Mouse (Mus musculus): ENCODE measurements around the gene AL607142.1.

AL607142.1 gene

DNA sequence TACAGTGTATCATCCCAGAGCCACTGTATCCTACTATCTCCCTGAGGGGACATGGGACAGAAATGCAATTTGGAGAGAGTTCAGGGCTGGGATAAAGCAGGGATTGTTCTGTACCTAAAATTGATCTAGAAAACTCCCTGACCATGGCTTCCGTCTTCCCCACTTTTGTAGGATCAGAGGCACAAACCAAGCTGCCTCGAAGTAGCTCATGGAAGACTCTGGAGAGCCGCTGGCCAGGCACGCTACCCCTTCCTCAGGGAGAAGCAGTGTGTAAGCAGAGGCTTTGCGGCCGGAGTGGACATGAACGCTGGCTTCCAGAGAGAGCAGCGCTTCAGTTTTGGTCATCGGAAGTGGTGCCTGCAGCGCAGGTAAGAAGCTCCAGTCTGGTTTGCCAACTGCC is at the start of gene AL607142.1:
AL607142.1 (plus strand) TSS at position 301 of the 400 bp plus-strand sequence.
- no peak for DNase-seq

DNA sequence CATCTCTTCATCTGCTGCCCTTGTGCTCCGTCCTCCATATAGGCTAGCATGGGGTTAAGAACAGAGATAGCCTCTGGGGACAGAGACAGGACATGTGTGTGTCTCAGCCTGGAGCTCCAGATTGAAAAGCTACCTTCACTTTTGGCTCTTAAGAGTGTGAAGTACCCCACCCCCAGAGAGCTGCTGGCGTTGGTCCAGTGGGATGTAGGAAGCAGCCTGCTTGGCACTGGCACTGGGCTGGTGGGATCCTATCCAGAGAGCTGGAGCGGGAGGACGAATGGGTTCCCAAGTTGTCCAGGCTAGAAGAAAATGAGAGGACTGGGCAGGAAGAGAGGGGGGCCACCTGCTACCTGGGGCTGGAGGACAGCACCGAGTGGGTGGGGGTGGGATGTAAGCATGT is 46.4 kb upstream of the AL607142.1 start:
- no peak for DNase-seq

DNA sequence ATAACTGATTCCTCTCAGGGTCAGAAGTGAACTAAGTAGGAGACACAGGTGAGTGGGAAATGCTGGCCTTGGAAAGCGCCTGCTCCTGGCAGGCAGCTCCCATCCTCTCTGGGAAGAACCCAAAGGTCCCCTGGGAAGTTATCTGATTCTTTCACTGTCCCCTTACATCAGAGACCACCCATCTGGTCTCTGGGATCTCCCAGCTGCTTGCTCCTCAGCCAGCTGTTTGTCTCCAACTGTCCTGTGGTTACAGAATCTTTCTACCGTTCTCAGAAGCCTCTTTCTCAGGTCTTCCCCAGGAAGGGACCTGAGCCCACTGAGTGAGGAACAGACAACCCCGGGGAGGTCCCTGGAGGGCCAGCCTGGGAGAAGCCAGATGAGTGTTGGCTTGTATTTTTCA is 42.4 kb upstream of the AL607142.1 start:
- no peak for DNase-seq

DNA sequence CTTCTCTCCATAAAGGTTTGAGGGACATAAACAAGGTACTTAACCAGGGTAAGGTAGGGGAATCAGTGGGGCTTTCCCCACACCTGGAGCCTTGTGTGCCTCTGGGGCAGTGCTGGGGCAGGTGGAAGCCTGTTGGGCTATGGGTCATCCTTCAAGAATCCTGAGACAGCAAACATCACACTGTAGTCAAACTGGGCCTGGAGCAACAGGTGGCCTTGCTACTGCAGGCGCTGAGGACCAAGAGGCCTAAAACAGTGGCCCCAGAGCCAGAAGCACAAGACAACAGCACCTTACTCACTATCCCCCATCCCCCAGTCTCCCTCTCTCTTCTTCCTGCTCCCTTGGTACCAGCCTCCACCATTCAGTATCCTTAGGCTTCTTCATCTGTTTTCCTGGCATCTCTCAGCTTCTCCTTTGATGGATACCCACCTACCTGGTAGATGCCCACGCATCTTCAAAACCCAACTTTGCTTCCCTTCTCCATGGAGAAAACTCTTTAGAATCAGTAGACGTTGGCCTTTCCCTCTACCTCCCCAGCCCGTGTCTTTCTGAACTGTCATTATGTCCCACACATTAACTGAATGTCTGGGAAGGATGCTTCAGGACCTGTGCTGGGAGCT is 41.5 kb upstream of the AL607142.1 start:
- DNase-seq: no peak

DNA sequence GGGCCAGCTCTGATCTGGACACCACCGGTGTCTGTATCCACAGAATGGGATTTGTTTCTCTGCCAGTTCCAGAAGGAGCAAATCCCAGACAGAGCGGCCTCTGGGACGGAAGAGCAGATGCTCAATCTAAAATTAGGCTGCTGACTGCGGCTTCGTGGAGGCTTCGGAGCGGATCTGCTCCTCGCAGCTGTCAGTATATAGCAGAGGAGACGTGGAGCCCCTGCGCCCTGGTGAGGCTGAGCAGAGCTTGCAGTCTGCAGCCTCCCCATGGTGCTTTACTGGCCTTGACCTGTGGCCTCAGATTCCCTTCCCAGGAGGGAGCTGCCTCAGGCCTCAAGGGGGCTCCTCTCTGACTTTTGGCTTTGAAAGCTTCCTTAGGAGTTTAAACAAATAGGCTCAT is 40.7 kb upstream of the AL607142.1 start:
- no peak for DNase-seq

DNA sequence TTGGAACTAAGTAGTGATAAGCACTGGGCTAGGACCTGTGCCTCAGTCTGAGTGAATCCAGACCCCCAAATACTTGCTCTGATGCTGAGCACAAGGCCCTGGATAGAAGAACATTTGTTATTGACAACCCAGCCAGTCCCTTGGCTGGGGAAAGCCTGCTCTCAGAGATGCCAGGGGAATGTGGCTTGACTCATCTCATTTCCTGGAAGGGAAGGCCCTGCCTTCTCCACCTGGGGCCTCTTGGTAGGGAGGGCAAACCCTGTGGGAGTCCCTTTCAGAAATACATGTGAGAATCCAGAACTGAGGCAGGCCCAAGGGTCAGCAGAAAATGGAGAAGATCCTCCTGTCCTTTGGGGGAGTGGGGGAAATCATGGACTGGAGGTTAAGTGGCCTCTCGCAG is 37.1 kb upstream of the AL607142.1 start:
- no peak for DNase-seq

DNA sequence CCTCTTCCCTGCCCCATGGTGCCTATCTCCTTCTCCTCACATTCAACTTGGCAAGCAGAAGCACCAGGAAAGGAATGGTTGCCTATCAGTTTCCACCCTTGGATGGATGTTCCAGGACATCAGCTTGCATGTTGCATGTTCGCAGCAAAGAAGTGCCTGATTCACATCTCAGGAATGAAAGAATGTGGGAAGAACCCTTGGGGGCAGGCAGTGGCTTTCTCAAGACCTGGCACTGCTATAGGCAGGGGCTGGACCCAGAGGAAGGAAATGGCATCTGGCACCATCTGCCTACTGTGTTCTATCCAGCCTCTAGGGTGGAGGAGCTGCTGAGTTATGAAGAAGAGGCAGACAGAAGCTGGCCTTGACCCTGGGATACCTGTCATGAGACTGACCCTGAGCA is 34.9 kb upstream of the AL607142.1 start:
- no peak for DNase-seq

DNA sequence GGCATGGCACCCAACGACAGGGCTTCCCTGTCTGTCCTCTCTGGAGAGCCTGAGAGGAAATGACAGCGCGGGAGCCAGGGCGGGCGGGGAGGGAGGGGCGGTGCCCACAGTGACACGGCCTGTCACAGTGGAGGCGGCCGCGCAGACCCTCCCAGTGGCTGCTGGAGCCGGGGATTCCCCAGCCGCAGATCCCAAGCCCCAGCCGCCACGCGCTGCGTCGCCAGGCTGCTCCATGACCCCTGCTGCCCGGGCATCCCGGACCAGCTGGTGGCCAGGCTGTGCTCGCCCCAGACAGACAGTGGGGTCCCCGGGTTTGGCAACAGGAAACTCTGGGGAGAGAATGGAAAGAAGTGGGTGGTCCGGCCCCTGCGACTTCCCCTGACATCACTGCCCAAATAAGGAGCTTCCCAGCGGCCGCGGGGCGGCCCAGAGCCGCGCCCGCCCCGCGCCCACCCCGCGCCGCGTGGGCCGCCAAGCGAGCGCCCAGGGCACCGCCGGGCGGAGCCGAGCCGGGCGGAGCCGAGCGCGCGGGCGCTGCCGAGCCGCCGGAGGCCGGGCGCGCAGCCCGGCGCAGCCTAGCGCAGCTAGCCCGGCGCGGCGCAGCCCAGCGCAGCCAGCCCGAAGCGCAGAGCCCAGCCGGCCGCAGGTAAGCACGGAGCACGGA is 32.3 kb upstream of the AL607142.1 start:
- DNase-seq: peak; percentile 73

DNA sequence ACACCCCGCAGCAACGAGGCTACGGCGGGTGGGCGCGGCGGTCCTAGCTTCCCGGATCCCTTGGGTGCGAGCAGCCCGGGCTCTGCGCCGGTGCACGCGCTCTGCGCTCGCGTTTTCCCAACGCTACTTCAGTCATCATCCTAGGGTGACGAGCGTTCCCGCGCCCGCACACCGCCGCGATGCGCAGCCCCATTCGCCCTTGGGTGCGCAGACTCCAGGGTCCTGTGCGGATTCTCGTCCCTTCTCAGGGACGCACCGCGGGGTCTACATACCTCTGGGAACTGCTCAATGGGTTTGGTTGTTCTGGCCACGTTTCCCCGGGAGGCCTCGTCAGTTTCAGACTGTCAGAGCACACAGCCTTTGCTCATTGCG is 31.8 kb upstream of the AL607142.1 start:
- peak; percentile 67 for DNase-seq

DNA sequence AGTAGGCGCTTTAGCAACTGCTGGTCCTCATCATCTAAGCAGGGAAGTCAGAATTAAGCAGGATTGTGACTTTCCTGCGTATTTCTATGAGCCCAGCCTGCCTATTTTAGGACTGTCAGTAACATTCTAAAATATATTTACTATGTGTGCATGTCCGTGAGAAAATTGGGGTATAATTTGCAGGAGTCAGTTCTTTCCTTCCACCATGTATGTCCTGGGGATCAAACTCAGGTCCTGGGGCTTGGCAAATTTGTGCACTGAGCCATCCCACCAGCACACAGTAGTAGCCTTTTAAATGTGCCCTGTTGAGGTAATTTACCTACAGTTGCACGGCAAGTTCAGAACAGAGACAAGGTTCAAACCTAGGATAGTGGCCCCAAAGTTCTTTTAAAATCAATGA is 28.5 kb upstream of the AL607142.1 start:
- no peak for DNase-seq

DNA sequence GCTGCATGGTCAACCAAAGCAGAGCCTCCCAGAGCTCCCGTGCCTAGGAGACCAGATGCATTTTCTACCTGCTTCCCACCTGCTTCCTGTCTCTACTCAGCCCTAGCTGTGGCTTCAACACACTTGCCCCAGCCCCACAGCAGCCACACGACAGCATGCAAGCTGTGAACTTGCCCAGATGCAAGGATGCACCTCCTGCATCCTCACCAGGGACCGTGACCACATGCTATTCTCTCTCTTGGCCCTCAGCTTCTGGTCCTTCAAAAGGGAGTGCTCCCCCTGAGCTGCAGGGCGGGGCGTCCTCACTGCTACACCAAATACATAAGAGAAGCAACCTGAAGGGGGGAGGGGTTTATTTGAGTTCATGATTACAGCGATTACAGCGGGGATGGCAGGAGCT is 27.8 kb upstream of the AL607142.1 start:
- peak; percentile 55 for DNase-seq

DNA sequence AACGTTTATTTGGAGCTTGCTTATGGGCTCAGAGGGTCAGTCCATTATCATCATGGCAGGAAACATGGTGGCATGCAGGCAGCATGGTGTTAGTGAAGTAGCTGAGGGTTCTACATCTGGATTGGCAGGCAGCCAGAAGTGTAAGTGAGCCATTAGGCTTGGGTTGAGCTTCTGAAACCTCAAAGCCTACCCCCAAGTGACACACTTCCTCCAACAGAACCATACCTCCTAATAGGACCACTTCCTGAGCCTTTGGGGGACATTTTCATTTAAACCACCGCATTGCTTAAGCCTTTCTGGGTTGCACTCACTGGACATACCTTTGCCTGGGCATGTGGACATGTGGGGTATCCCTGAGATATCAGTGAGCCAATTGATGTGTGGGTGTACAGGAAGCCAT is 23.3 kb upstream of the AL607142.1 start:
- no peak for DNase-seq

DNA sequence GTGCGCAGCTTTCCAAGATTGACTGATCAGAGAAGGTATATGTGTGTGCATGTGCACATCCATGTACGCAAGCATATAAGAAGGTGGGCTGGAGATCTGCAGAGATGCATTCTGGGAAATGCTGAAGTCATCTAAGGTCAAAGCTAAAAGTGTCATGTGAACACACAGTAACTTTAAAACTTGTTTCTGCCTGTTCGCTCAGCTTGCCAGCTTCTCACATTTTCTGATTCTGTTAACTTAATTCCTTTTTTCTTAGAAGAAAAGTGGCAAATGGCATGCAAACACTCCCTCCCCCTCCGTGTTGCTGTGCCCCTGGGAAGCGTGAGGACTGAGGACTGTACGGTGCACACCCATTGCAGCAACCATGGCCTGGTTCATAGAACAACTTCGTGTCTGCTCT is 22.3 kb upstream of the AL607142.1 start:
- DNase-seq: no peak

DNA sequence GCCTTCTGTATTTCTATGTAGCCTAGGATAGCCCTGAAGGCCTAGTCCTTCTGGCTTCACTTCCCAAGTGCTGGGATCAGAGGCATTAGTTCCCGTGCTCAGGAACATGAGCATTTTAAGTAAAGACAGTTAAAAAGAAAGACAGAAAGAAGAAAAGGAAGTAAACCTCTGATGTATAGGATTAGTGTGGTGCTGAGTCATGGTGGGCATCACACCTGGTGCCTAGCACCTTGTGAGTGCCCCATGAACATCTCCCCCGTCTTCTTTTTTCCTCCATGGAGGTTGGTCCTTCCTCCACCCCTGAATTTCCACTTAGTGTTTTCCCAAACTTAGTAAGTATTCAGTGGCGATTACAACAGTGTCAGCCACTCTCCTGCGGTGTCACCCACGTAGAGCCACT is 20.2 kb upstream of the AL607142.1 start:
- DNase-seq: no peak

DNA sequence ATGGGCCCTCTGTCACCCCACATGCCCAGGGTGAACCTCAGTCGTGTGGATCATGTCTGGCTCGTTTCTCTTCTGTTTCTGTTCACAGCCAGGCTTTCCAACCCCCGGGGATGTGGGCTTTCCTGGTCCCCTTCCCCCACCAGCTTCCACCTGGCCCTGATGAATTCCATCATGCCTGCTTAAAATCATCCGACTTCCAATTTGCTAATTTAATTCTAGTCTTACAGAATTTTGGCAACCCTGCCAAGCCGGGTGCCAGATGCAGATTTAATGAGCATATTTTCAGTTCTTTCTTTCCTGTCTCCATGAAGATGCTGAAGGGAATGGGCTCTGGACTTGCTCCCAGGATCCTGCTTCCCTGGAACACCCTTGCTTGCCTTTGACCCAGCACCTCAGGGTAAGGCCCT is 19.7 kb upstream of the AL607142.1 start:
- DNase-seq: no peak

DNA sequence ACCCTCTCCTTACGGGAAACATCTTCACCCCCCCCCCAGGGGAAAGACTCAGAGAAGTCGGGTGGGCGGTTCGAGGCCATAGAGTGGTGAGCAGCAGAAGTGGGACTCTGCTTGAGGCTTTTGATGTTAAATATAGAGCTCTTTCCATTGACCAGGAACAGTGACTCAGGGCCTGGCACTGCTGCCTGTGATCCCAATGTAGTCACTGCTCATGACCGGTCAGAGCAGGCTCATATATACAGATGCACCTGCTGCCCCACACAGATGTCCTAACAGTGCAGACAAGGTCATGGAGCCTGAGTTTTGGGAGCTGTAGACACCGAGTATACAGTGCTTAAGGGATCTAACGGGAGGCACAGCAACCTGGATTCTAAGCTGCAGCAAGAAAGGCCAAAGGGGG is 18.9 kb upstream of the AL607142.1 start:
- no peak for DNase-seq

DNA sequence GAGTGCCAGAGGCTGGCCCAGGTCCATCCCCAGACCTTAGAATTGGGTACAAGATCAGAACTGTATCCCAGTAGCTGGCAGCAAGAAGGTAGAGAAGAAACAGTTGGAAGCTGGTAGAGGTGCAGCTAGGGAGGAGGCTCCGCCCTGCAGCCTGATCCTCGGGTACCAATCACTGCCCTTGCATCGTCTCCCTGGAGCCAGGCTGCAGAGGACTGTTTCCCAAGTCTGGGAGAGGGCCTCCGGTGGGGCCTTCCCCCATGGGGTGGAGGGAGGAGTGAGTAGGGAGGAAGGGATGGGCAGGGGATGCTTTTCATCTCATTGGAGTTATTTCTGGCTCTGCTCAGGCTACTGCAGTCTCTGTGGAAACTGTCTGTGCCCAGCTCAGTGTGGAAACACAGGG is 17.7 kb upstream of the AL607142.1 start:
- DNase-seq: no peak

DNA sequence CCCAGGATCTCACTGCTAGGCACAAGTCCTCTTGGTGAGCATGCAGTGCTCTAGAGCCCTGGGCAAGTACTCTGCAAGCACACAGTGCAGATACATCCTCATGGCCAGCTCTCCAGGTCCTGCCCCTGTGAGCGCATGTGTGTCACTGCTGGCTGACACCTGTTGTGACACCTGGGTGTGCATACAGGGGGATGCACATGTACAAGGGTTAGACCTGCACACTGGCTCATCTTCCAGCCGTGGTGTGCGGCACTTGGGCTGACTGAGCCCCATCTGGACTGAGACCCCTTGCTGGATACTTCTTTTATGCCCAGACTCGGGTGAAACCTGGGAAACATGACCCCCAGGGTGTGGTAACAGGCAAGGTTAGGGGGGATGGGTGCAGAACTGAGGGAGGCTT is 16.5 kb upstream of the AL607142.1 start:
- DNase-seq: no peak

DNA sequence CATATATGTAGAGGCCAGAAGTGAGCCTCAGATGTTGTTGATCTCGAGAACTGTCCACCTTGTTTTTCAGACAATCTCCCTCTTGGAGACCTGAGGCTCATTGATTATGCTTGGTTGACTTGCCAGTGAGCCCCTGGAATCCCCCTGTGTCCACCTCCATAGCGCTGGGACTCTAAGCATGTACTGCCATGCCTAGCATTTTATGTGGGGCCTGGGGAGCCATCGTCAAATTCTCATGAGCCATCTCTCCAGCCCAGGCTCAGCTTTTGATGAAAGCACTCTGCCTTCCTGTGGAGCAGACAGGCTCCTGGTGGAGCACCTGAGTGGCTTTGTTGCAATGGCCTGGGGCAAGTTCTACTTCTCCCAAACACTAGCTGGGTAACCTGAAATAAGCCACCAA is 14.9 kb upstream of the AL607142.1 start:
- DNase-seq: no peak

DNA sequence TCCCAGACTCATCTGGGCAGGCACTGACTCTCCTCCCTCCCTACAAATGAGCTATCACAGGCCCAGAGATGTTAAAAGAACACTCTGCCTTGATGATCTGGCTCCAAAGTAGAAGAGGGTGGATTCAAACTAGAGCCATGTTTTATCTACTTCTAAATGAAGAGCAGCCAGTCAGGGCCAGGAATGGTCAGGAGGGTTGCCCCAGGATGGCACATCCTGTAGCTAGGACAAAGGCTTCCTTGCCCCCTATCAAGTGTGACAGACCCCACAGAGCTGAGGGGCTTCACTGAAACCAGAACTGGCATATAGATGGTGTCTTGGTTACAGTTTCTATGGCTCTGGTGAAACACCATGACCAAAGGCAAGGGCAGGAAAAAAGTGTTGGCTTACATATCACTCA is 12.3 kb upstream of the AL607142.1 start:
- DNase-seq: no peak

DNA sequence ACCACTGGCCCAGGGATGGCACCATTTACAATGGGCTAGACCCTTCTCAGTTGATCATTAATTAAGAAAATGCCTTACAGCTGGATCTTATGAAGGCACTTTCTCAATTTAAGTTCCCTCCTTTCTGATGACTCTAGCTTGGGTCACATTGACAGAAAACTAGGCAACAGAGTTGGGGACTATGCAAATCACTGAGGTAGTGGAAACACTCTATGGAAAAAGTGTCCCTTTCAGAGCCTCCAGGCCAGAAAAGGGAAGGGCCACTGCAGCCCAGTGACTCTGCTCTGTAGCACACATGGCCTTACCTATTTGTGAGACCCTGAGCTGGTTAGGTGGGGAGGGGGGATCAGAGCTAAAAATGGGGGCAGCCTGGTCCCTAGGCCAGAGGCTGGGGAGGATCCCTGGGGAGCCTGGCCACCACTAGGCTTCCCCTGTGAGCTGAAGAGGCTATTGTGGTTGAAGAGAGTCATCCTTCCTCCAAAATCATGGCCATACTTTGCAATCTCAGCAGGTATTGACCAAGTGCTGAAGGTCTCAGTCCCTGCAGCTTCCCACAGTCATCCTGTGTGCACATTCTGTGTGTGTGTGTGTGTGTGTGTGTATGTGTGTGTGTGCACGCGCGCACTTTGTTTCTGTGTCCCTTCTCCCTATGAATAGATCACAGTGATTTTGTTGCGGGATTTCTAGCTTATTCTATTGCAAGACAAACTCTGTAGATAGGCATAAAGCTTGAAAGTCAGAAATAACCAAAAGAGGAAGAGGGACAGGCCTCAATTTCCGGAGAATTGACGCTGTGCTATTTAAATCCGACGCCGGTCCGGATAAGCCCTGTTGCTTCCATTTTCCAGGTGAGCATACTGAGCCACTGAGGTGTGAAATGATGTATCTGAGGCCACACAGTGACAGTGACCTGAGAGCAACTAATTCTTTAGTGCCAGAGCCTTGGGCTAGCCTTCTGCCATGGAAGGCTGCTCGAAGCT is 11.5 kb upstream of the AL607142.1 start:
- no peak for DNase-seq

DNA sequence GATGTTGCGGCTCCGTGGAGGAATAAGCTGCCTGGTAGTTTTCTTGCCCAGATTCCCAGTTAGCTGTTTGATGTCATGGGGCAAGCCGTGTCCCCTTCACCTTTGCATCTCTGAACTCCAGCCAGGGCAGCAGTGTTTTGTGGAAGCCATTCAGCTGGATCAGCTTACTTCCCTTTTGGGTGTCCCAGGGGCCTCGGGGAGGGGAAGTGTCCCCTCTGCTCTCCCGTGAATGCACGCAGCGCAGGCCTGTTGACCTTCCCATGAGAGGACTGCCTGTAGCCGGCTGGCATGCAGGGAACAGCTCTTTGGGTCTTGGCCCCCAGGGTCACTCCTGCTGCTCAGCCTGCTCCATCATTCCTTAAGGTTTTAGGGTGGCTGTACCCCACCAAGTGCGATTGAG is 10.7 kb upstream of the AL607142.1 start:
- no peak for DNase-seq

DNA sequence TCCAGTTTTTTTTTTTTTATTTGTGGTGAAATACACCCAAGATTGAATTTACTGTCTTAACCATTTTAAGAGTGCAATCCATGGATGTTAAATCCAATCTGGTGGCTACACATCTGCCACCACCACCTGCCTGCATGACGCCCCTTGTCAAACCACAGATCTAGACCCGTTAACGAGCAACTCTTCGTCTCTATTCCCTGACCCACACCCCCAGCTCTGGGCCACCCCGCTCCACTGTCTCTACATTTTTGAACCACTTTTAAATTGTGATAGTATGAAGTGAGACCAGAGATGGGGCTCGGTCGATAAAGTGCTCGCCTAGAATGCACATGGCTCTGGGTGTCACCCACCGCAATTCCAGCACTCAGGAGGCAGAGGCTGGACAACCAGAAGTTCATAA is 8.3 kb upstream of the AL607142.1 start:
- peak; percentile 49 for DNase-seq

DNA sequence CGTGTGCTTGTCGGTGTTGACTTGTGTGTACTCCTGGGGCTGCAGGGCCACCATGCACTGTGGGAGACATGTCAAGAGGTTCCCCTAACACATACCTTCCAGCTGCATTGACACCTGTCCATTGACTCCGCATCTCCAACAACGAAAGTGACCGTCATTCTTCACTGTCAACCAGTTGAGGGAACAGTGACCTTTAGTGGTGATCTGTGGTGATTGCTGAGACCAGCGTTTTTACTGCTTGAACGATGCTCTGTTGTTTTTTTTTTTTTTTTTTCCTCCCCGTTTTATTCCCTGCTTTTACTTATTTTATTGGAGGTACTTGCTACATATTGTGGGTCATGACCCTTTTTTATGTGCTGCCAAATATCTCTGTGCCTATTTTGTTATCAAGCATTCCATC is 7.3 kb upstream of the AL607142.1 start:
- no peak for DNase-seq
